Mouse (Mus musculus) brain, embryonic 14.5 days (tissue): ENCODE data around the gene Ndrg3.

Experiments used
- CTCF ChIP-seq: fragments of 200-500 bp; IDR thresholded peaks from 2 replicates; pipeline ENCODE4 v1.5.1; 2012; ENCODE audit warnings: inconsistent platforms, mild to moderate bottlenecking, moderate library complexity, borderline replicate concordance; ENCODE audit not compliant: insufficient read depth, insufficient read length; ENCODE audit errors: extremely low read depth
- POLR2A ChIP-seq: fragments of 200-500 bp; IDR thresholded peaks from 2 replicates; pipeline ENCODE4 v1.6.1; 2012; ENCODE audit warnings: mild to moderate bottlenecking, inconsistent platforms, borderline replicate concordance; ENCODE audit not compliant: poor library complexity, insufficient read depth, insufficient read length, severe bottlenecking; ENCODE audit errors: extremely low read depth

DNA sequence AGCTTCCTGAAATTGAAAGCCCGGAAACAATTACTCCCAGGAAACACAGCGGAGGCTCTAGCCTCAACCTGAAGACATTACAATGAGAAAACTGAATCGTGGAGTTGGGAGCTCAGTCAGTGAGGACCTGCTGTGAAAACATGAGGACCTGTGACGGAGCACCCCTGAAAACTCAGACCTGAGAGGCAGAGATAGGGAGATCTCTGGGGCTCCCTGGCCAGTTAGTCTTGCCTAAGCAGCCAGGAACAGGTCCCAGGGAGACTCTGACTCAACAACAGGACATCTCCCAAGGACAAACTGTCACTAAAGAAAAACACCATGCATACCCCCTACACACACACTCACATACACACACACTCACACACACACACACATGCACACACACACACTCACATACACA lies 93.5 kb downstream of the Ndrg3 start:
- TF ChIP-seq POLR2A (no peak), CTCF (no peak)
